Mouse (Mus musculus) A20 (cell line): ENCODE measurements around the gene Amph.
"Not testable (repeated sequence)": the region's sequence is repeated elsewhere in the genome, so short reads cannot be mapped to it uniquely, and the experiment has no call there.

Experiments used
- DNase-seq: peaks from one replicate; pipeline ENCODE4 v3.0.0-alpha.2; 2011; ENCODE audit warnings: low read depth, low spot score

Amph gene

GRCm38 (mm10) chr13:18948171-18949028 is at the start of gene Amph:
Amph (plus strand) TSS chr13:18948205.
- DNase-seq = no peak

- no peak for DNase-seq
Observed at GRCm38 (mm10) chr13:18903623-18904022, 44.4 kb upstream of the Amph start.

GRCm38 (mm10) chr13:18914774-18915173 is 33.2 kb upstream of the Amph start:
- no peak for DNase-seq

- not testable (repeated sequence) for DNase-seq
Observed at GRCm38 (mm10) chr13:18933191-18933590, 14.8 kb upstream of the Amph start.

GRCm38 (mm10) chr13:18947686-18948085 is 319 bp upstream of the Amph start:
- DNase-seq = no peak

- no peak for DNase-seq
Observed at GRCm38 (mm10) chr13:18949029-18949350, 985 bp downstream of the Amph start.

GRCm38 (mm10) chr13:18949626-18950200 is 1.7 kb downstream of the Amph start:
- DNase-seq = no peak

GRCm38 (mm10) chr13:18953575-18953974 is 5.6 kb downstream of the Amph start:
- no peak for DNase-seq

GRCm38 (mm10) chr13:18956065-18956913 is 8.3 kb downstream of the Amph start:
- no peak for DNase-seq

GRCm38 (mm10) chr13:18957028-18957427 is 9.0 kb downstream of the Amph start:
- no peak for DNase-seq

GRCm38 (mm10) chr13:18972571-18972970 is 24.6 kb downstream of the Amph start:
- no peak for DNase-seq

- no peak for DNase-seq
Observed at GRCm38 (mm10) chr13:18974351-18974750, 26.3 kb downstream of the Amph start.

- no peak for DNase-seq
Observed at GRCm38 (mm10) chr13:18987266-18987665, 39.3 kb downstream of the Amph start.

GRCm38 (mm10) chr13:18988323-18988722 is 40.3 kb downstream of the Amph start:
- no peak for DNase-seq

- DNase-seq = no peak
Observed at GRCm38 (mm10) chr13:18989185-18989714, 41.2 kb downstream of the Amph start.

GRCm38 (mm10) chr13:19002502-19002901 is 54.5 kb downstream of the Amph start:
- DNase-seq = no peak

GRCm38 (mm10) chr13:19004406-19004805 is 56.4 kb downstream of the Amph start:
- no peak for DNase-seq

- no peak for DNase-seq
Observed at GRCm38 (mm10) chr13:19008440-19008839, 60.4 kb downstream of the Amph start.

- no peak for DNase-seq
Observed at GRCm38 (mm10) chr13:19014825-19015375, 66.9 kb downstream of the Amph start.

GRCm38 (mm10) chr13:19021529-19021928 is 73.5 kb downstream of the Amph start:
- no peak for DNase-seq

- DNase-seq = no peak
Observed at GRCm38 (mm10) chr13:19022310-19022709, 74.3 kb downstream of the Amph start.
